Mouse (Mus musculus) frontal cortex, adult 2 months (tissue): ENCODE data around the gene Tti1. TPM values are rescaled to one million over a fixed set of nuclear protein-coding genes. Genes with fewer than 3 reads are reported as not detected.
"Not testable (repeated sequence)": the region's sequence is repeated elsewhere in the genome, so short reads cannot be mapped to it uniquely, and the experiment has no call there.

Experiments
- DNase-seq, 2 experiments: peaks; one replicate each; pipeline ENCODE4 v3.0.0; 2022; ENCODE audit warnings: low spot score in 1 of 2; ENCODE audit errors: extremely low spot score in 1 of 2
- polyA plus RNA-seq: library from polyadenylated mRNA; depleted of rRNA; stranded (reverse); fragments of >200 nt; gene quantifications from 2 replicates; pipeline ENCODE4 v1.2.3, GENCODE M21; 2012; rRNA removed

Gene Tti1
- polyA plus RNA-seq: 14.4 and 17.7 TPM in 2 replicates

DNA sequence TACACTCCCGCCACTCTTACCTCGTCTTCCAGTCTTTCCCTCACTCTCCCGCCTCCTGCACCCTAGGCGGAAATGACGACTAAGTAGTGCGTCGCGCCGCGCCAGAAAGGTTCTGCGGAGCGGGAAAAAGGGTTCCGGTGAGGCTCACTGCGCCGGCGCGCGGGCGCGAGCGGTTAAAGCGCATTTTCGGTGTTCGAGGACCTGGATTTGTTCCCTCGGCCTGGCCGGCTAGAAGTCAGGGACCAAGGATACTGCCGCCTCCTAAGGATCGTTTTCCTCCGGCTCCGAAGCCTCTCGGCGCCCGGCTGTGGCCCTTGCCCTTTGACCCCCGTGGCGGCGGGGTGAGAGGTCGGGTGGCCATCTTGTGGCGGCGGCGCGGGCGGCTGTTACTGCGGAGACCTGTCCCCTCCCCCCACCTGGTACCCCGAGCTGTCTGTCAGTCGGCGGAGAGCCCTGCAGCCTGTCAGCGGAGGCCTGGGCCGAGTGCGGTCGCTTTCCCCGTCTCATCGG lies at the start of gene Tti1, which contains the start of gene Rprd1b:
Gene Tti1 (minus strand): TSS at position 80 of the 510 bp plus-strand sequence.
Gene Rprd1b (plus strand): TSS at position 144 of the 510 bp plus-strand sequence.
- peak; percentile 89 to 95 for DNase-seq

DNA sequence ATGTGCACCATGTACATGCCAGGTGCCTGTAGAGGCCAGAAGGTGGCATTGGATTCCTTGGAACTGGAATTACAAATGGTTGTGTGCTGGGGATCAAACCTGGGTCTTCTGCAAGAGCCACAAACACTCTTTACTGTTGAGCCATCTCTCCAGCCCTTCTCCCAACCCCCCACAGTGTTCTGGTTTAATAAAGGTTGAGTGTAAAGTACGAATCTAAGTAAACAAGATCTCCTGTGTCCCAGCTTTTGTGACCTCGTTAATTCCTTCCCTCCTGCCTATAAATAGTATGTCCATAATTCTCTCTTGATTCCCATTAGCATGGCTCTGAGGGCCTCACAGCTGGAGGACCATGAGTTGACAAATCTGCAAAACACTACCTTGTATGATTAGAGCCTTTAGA lies 49.7 kb upstream of the Tti1 start:
- DNase-seq: no peak

DNA sequence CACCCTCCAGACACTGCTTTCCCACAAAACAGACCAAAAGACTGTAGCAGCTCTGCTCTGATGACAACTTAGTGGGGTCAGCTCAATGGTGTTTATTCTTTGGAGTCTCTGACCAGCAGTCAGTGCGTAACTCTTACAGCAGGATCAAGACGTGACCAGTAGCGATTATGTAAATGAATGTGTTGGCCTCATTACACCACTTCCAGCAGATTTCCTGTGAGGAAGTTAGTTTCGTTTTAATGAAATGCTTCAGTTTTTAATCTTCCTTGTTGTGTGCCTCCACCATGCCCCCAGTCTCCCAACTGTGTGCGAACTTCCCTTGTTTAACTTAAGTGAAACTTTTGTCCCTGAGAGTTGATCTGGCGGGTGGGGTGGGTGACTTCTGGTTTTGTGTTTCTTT lies 48.5 kb upstream of the Tti1 start:
- DNase-seq: no peak

DNA sequence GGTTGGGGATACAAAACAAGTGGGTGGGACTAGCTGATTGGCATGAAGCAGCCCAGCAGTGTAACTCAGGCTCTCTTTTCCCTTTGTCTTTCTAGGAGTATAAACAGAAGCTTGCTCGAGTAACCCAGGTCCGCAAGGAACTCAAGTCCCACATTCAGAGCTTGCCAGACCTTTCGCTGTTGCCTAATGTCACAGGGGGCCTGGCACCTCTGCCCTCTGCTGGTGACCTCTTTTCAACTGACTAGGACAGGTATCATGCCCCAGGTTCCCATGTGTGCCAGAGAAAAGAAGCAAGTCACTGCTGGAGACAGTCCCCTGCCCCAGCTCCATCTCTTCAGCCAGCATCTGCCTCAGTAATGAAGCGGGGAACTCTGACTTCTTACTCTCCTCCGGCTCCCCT lies 46.6 kb upstream of the Tti1 start:
- no peak for DNase-seq

DNA sequence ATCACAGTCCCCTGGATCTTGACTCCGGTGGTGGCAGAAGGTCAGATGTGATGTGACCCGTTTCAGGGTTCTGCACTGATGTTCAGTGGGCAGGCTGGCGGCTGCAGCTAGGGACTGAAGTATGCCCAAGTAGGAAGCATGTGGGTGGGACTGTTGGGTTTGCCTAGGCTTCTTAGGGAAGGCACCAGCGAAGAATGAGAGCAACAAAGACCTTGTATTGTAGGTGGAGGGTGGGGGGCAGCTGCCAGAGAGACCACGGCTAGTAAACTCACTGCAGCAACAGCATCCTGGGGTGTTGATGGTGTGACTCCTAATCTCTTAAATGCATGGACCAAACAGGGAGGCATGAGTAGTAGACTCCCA lies 43.4 kb upstream of the Tti1 start:
- no peak for DNase-seq

DNA sequence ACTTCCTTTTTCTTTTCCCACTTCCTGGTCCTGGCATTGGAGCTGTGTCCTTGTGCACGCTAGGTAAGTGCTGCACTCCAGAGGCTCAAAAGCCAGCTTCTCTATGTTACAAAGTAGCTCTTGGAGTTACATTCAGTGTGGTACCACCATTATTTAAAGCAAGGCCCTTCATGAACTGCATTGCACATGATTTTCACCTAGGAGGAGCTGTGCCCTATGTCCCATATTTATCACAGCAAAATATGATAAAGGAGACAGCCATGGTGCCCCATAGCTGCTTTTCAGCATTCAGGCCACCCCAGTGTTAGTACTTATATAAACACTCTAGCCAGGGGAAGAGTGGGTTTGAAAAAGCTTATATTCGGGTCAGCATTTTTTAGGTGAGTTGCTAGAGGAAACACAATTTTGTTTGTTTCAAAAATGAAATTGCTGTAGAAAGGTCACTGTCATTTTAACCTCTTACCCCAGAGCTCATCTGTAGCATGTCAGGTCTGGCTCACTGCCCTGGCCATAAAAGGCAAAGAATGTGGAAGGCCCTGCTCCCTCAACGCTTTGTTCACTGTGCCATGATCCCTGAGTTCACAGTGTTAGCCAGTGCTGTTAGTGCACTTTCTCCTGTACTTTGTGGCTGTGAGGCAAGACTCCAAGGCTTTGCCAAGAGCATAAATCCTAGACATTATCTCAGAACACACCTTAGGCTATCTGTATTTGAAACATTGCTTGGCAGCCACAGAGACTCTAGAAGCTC lies 42.8 kb upstream of the Tti1 start:
- no peak for DNase-seq

DNA sequence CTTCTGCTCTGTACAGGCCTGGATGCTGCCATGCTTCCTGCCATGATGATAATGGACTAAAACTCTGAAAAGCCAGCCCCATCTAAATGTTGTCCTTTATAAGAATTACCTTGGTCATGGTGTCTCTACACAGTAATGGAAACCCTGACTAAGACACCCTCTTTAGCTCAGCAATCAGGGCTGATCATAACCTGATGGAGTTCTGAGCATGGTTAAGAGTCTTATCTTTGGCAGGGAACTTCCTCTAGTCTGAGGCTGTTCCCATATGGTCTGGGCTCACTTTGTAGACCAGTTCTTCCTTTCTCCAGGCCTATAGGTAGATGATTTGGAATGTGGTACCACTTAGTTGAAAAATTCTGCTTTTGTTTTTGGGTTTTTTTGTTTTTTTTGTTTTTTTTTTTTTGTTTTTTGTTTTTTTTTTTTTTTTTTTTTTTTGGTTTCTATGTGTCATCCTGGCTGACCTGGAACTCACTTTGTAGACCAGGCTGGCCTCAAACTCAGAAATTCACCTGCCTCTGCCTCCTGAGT lies 40.3 kb upstream of the Tti1 start:
- no peak for DNase-seq

DNA sequence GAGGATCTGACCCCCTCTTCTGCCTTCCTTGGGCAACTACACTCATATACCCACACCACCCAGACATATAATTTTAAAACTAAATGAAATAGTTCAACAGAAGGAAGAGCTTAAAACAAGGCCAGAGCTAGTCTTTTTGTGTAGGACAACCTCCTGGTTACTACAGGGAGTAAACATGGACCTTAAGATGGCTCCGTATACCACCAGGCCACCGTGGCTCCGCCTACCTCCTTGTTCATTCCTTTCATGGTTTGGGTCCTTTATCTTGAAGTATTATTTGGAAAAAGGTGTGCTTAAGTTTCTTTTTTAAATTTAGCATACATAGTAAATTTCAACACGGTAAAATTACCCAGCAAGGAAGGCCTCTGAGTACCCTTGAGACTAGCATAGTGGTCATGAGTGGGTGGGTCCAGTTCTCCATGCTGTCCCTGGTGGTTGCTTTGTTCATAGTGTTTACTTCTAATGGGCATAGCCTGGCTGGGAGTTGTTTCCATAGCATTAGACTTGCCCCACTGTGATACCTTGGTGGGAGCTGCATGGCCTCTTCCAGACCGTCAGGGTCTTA lies 39.1 kb upstream of the Tti1 start:
- DNase-seq: no peak

DNA sequence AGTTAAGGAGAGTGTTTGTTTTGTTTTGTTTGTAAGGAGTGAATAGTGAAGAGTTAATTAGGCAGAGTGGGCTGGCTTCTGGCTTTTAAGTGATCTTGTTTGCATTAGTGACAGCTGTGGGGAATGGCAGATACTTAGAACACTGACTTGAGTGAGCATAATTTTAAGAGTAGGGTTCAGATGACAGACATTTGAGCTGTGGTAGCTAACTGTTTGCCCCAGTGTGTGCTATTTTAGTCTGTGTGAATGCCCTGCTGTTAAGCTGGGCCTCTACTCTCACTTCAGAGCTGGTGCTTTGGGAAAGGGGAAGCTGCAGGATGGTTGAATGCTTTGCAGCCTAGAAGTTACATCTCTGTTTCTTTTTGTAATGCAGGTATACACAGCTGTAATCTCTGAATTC lies 38.2 kb upstream of the Tti1 start:
- no peak for DNase-seq

DNA sequence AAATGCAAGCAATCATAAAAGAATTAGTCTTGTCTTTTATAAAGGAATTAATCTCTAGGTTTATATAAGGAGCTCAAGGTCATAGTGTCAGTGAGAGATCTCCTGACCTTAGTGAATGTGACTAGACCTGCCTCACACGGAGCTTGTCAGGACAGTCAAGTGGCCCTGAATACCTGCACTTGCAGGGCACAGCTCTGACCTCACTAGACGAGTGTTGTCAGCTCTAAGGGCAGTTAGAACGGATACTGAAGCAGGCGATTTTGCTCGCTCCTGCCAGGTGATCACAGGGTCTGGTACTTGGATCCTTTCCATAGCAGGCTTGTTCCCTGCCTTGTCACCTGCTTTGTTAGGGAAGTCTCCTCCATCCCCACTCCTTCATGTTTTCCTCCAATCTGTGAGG lies 36.8 kb upstream of the Tti1 start:
- DNase-seq: no peak

DNA sequence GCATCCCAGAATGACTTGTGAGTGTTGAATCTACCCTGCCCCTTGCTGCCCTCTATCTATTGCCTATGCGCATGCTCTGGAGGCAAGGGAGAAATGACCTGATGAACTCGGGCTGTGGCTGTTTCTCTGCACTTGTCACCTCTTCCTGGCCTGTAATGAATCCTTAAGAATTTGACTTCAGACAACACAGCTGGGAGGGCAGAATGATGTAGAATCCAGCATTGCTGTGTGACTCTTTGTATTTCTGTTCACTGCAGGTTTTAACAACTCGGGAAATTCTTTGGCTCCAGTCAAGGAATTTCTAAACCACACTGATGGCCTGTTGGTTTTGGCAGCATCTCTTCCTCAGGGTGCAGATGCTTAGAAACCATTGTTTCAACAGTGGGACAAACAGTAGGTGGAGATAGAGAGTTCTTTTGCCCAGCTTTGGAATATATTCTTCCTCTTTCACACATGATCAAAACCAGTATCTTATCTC lies 36.4 kb upstream of the Tti1 start:
- peak in 1 of 2 experiments; percentile 51 for DNase-seq

DNA sequence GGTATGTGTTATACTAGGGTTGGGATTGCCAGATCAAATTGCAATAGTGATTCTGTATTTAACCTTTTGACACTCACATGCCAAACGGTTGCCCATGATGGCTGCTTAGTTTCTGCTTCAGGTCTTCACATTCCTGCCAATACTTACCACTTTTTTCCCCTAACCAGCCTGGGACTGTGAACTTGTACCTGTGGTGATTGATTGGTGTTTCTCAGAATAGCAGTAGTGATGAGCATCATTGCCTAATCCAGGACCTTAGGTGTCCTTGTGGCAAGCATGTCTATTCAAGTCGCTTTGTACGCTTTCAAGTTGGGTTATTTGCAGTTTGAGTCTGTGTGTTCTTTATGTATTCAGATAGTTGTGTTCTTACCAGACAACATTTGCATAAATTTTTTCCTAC lies 34.8 kb upstream of the Tti1 start:
- DNase-seq: no peak

DNA sequence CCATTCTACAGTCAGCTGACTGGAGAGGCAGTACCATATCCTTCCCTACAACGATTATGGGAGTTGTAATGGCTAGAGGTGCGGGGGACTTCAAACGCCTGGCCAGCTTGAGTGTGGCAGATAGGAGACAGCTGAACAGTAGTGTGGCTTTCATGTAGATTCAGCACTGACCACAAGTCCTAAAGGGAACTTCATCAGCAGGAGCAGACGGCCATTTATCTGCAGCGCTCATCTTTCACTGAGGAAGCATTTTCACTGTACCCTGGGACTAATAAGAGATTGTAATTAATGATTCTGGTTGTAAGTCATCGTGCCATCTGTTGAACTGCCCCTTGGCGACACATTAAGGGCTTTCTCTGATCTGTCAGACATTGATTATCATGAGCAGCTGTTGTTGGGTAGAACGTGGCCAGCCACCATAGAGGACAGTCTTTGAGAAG lies 31.5 kb upstream of the Tti1 start:
- DNase-seq: no peak

DNA sequence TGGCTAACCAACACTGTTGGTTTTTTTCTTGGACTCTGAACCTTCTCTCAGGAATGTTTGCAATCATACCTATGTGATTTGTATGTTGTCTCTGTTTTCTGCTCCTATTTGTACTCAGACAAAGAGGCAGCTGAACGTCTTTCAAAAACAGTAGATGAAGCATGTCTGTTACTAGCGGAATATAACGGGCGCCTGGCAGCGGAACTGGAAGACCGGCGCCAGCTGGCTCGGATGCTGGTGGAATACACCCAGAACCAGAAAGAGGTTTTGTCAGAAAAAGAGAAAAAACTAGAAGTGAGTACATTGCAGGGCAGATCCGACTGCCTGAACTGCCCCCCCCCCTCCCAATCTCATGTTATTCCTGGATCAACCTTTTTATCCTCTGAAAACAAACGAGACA lies 30.3 kb upstream of the Tti1 start:
- DNase-seq: peak in 1 of 2 experiments; percentile 56

DNA sequence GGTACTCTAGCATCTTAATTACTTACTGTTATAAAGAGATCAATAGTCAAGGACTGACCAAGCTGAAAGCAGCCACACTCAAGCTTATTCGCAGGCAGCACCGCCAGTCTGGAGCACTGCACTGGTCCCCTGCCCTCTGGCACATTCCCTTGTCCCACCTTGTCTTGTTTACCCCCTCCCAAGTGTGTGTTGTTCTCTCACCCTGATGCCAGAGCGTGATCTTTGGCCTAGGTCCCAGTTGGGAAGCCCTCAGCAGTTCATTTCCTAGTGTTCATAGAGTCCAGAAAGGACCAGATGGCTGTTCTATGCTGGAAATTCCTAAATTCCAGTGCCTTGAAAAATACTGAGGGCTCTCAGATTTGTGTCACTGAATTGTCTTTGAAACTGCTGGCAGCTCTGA lies 28.8 kb upstream of the Tti1 start:
- no peak for DNase-seq

DNA sequence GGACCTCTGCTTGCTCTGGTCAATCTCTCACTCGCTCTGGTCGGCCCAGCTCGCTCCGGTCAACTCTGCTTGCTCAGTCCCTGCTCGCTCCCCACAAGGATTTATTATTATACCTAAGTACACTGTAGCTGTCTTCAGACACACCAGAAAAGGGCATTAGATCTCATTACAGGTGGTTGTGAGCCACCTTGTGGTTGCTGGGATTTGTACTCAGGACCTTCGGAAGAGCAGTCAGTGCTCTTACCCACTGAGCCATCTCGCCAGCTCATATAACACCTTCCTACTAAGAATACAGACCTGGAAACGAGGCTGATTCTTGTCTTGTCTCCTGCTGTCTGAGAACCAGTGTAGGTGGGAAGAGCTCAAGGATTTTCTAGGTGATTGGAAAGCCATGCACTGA lies 27.1 kb upstream of the Tti1 start:
- DNase-seq: not testable (repeated sequence)

DNA sequence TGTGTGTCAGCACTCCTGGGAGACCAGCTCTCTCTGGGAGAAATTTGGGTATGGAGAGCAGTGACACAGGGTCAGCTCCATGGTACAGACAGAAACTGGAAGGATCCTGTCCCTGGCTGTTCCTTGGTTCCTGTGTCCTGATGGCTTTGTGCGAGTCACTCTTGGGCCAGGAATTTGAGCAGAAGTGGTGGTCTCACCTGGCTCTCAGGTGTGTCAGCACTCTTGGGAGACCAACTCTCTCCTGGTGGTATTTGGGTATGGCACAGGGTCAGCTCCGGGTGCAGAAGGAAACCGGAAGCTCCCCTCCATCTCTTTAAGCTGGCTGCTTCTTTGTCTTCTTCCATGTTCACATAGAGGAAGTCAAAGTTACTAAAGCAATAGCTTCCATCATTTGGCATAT lies 26.4 kb upstream of the Tti1 start:
- DNase-seq: no peak

DNA sequence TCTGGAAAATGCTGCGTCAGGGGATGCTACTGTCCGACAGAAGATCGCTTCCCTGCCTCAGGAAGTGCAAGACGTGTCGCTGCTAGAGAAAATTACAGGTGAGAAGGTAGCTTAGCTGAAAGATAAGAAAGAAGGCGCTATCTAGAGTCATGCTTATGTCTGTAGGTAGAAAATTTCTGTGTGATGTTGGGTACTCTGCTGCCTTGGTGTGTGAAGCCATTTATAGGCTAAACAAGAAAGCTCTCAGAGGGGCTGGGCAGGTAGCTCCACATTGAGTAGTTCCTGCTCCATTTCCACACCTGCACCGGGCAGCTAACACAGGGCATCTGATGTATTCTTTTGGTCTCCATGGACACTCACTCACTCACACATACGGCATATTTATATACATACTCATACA lies 21.9 kb upstream of the Tti1 start:
- no peak for DNase-seq

DNA sequence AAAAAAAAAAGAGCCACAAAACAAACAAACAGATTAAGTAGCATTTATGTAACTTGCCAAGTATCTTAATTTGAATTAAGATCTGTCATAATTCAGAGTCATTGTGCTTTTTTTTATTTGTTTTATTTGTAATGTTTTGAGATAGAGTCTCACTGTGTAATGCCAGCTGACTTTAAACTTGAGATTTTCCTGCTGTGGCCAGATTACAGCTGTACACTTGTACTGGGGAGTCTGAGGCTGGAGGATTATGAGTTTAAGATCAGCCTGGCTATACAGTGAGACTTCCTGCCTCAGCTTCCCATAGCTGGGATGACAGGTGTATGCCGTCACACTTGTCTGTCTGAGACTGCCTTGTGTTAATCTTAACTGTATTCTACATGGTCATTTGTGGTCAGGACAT lies 20.5 kb upstream of the Tti1 start:
- DNase-seq: no peak

DNA sequence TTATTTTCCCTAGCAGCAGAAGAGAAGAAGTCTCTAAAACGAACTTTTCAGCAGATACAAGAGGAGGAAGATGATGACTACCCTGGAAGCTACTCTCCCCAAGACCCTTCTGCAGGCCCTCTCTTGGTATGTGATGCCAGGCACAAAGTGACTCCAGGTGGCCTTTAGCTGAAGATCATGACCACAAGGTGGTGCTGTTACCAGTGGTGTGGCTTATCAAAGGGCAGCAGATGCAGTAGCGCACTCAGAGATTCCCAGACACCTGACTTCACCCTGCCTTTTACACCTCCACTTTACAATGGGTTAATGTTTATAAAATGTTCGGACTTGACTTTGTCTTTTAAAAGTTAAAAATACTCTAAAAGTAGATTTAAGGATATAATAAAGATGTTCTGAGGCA lies 19.7 kb upstream of the Tti1 start:
- peak in 1 of 2 experiments; percentile 74 for DNase-seq

DNA sequence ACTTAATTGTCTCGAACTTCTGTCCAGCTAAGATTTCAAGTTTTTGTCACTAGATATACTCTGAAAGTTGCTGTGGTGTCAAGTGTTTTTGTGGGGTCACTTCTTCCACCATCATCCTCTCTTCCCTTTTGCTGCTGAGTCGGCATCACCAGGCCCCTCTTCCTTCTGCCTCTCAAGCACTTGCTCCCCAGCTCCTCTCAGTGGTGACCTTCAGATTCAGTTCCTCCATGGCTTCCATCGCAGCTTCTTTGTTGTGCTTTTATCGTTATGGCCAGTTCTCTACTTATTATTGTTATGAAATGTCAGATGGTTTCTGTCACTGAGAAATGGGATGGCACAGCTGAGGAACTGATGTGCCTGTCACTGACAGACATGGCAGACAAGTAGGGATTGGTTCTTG lies 18.0 kb upstream of the Tti1 start:
- no peak for DNase-seq

DNA sequence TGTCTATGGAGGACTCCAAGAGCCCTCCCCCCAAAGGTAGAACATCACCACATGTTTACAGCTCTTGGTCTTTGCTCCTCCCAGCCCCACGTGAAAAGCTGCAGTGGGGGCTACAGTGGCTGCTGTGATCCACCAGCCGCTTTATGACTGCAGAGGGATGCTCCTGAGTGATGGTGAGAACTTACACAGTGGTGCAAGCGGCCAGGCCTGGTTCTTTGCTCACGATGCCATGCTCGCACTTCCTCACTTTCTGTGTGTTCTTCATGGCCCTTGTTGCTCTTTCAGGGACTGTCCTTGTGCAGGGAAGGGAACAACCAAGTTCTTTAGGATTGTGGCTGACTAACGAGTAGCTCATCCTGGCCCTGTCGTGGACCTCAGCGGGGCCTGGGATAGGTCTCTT lies 15.3 kb upstream of the Tti1 start:
- DNase-seq: no peak
